Mouse (Mus musculus): ENCODE measurements at regions not wholly inside any gene's neighbourhood (a gene's known extent, or its start where the extent isn't known, plus 50 kb on each side); places are given as distances from the start of the nearest gene placed in this dataset.

DNA sequence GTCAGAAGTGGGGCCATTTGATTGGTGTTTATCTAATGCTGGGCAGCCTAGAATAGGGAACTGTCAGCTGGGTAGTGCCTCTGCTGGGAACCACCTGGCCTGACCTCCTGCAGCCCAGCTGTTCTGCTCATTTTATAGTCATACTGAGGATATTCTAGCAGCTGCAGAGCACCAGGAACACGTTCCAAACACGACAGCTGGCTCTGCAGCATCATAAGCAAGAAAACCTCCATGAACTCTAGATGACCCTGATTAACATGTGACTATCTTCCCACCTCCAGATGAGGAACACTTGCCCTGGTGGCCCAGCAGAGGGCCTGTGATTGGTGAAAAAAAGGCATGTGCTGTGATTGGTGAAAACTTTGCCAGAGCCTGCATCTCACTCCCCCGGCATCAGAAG, 210.6 kb upstream of the Ano5 start:
- no peak for DNase-seq

DNA sequence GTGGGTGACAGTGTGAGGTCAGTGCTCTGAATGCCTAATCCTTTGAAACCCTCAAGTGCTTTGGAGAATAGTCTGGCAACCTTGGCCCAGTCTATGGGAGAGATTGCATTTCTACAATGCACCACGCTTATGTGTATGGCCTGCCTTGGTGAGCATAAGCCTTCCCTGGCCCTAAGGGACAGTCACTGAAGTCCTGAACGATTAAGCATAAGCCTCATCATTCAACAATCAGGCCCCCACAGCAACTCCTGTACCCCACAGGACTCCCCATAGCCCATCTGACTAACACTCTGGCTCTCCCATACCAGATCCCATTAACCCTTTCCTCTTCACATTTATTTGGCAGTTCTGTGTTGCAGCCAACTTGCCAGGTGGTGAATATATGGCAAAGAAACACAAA, 203.1 kb upstream of the Ano5 start:
- no peak for DNase-seq

DNA sequence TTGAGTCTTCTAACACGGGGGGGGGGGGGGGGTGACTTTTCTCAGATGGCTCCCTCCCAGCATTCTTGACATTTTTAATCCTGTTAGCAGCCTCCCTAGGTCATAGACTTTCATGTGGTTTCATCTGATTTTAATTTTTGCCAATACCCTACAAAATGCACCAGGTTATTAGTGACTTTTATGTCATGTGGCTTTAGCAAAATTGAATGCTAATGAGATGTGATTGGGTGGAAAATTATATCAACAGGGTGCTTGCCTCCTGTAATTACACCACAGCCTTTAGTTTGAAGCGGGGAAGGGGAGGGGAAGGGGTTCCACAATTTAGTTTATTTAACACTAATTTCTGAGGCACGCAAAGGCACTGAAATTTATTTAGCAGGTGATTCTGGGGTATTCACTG, 200.6 kb upstream of the Ano5 start:
- no peak for DNase-seq

GRCm38 (mm10) chr7:51339841-51340540, 170.8 kb upstream of the Ano5 start:
- DNase-seq = no peak

DNA sequence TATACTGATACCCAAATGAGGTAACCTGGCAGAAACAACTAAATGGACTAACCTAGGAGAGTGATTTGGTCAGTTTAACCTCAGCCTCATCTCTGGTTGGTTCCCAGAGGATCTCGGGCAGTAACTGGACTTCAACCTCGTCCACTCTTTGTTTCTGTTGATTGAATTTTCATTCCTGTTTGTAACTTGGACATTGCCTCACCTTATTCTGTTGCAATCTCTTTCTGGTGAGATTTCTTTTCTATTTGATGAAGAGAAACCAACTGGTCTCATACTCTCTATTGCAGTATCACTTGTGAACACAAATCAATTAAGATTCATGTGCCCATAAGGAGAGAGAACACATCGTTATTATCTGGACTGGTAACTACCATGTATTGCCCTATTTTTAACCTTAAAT, 163.3 kb upstream of the Ano5 start:
- DNase-seq = no peak

GRCm38 (mm10) chr7:51360134-51360533, 150.7 kb upstream of the Ano5 start:
- no peak for DNase-seq

DNA sequence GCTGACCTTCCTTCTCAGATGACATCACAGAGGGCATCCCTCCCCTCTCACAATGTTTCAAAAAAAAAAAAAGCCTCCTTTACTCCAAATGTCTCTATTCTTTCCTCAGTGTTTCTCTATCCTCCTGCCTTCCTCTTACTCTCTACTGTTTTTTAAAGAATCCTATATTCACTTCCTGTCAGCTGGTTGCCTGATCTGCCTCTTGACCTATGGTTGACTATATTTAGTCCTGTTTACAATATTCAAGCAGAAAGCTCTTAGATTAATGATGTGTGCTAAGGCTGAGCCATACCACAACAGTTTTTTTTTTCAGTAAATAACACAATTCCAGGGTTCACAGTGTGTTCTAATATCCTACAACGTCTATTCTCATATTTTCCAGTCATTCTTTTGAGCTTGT, 133.2 kb upstream of the Ano5 start:
- no peak for DNase-seq
